Mouse (Mus musculus) layer of hippocampus, postnatal 25 days (tissue): Measurements from ENCODE around the gene Card11. TPM values are rescaled to one million over a fixed set of nuclear protein-coding genes. Genes with fewer than 3 reads are reported as not detected.

ENCODE experiments used
- microRNA-seq, 2 experiments: library from miRNA; unstranded; fragments of <30 nt; microRNA quantifications; one replicate each; pipeline ENCODE4 v1.2.0; 2021
- total RNA-seq, 2 experiments: library from RNA; stranded (reverse); gene quantifications; 2 replicates each; pipeline ENCODE4 v1.2.3; 2021

Gene Card11
- total RNA-seq, 2 experiments from 2014 or later, result 0.15 to 0.21 TPM

Small RNA genes lying within 50 kb of the gene (microRNA-seq; reads per million reads assigned to microRNA genes)
- 0 reads per million in 2 experiments for gene Gm44385

Other genes with a start within 250 kb of the Card11 start
- 100 to 1,000 TPM; 101 to 111 TPM for gene Gna12, start 170.2 kb downstream of the Card11 start, total RNA-seq
- gene Sdk1, start 240.9 kb upstream of the Card11 start, total RNA-seq, result 1 to 10 TPM; 8.1 to 8.2 TPM